Mouse (Mus musculus): ENCODE results near the gene Rasal2. TPM values are rescaled to one million over a fixed set of nuclear protein-coding genes. Genes with fewer than 3 reads are reported as not detected.
A peak's percentile ranks its signal among the peaks of the same experiment; 100 is the strongest.

Rasal2 gene
- polyA plus RNA-seq, 1 experiment from 2014 or later: 42.4 TPM

DNA sequence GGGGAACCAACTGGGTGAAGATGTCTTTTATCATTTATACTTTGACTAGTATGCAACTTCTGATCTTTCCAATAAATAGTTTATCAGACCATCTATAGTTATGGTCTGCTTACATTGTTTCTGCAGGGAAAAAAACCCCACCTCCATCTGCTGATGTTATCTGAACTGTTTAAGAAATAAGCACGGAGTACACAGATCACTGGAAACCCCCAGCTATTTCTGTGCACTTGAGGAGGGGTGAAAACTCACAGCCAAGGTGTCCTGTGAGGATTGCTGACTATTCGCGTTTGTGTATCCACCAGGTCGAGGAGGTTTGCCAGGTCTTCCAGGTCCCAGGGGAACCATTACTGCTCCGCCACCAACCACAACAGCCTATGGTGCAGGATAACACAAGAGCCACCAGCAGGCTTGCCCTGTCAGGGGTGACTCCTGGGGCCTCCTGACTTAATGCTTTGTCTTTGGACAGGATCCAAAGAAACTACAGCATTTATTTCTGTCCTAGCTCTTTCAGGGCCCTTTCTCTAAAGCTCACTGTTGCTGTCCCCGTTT lies 302.0 kb downstream of the Rasal2 start:
- no peaks in the 10 kb centered on the region for H3K9me3 ChIP-seq
- H3K4me1 ChIP-seq (replicated peaks): no peaks in the 10 kb centered on the region
- no peak overlapping the region for H3K4me3 ChIP-seq
- H3K36me3 ChIP-seq: no peaks in the 10 kb centered on the region
- H3K9ac ChIP-seq: no peak overlapping the region
- H3K27me3 ChIP-seq: no peaks in the 10 kb centered on the region
- no peak overlapping the region for H3K27ac ChIP-seq (replicated peaks)
- ATAC-seq (ENCODE audit: low FRiP score, low read depth): no peak
- WGBS: 64% methylated on average over 6 of the region's 6 CpGs
- H3K4me2 ChIP-seq: no peak overlapping the region

GRCm38 (mm10) chr1:157108580-157108979 lies 303.8 kb downstream of the Rasal2 start, which contains the start of gene Tex35:
Tex35 (minus strand) TSS chr1:157108680.
- no peak within 1 kb of the TSS for H3K4me3 ChIP-seq
- H3K9me3 ChIP-seq: no peaks in the 10 kb centered on the region
- no peaks in the 10 kb centered on the region for H3K4me1 ChIP-seq (replicated peaks)
- WGBS: 86% methylated on average over 4 of the region's 4 CpGs
- no peaks in the 10 kb centered on the region for H3K27me3 ChIP-seq
- no peak within 1 kb of the TSS for H3K4me2 ChIP-seq
- no peak within 1 kb of the TSS for H3K27ac ChIP-seq (replicated peaks)
- no peak for ATAC-seq (ENCODE audit: low FRiP score, low read depth)
- no peak within 1 kb of the TSS for H3K9ac ChIP-seq
- H3K36me3 ChIP-seq: no peaks in the 10 kb centered on the region

- peak overlapping the region; percentile 3; the same call in 1 of the 2 replicates for H3K9ac ChIP-seq
- peak overlapping the region; percentile 35 for H3K27ac ChIP-seq (replicated peaks)
- peak overlapping the region; percentile 52 for H3K4me2 ChIP-seq
- H3K36me3 ChIP-seq: no peaks in the 10 kb centered on the region
- peak; percentile 87 for ATAC-seq (ENCODE audit: low FRiP score, low read depth)
- H3K4me1 ChIP-seq (replicated peaks): peaks cover 8% of the 10 kb centered on the region
- H3K4me3 ChIP-seq: peak overlapping the region; percentile 13
- no peaks in the 10 kb centered on the region for H3K9me3 ChIP-seq
- 7% methylated on average over 19 of the region's 19 CpGs for WGBS
- no peaks in the 10 kb centered on the region for H3K27me3 ChIP-seq
These were observed 311.1 kb downstream of the Rasal2 start for GRCm38 (mm10) chr1:157101122-157101865.

- Histone ChIP-seq H3K4me3 (no peak overlapping the region), H3K27ac (replicated peaks) (no peak overlapping the region), H3K9ac (no peak overlapping the region), H3K27me3 (no peaks in the 10 kb centered on the region), H3K9me3 (no peaks in the 10 kb centered on the region), H3K4me1 (replicated peaks) (no peaks in the 10 kb centered on the region), H3K4me2 (no peak overlapping the region), H3K36me3 (no peaks in the 10 kb centered on the region)
- whole genome bisulfite sequencing: 91% methylated on average over 4 of the region's 4 CpGs
- no peak for ATAC-seq (ENCODE audit: low FRiP score, low read depth)
These were observed 316.9 kb downstream of the Rasal2 start for GRCm38 (mm10) chr1:157095534-157095933.

DNA sequence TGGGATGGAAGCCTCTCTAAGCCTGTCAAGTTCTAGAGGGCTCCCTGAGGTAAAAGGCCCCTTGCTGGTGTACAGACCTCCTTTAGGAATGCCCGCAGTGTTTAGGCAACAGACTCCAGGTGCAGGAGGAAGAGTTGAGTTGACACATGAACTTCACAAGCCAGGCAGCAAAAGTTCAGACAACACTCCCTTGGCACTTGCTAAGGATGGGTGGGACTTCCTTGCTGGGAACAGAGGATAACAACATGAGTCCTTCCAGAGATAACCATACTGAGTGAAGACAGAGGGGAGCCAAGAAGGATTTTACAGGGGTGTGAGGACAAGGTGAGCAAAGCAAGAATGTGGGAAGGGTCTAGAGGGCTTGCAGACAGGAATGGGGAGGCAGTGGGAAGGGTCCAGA lies 319.8 kb downstream of the Rasal2 start:
- Histone ChIP-seq H3K27ac (replicated peaks) (no peak overlapping the region), H3K9ac (no peak overlapping the region), H3K4me1 (replicated peaks) (no peaks in the 10 kb centered on the region), H3K4me3 (no peak overlapping the region), H3K9me3 (no peaks in the 10 kb centered on the region), H3K27me3 (no peaks in the 10 kb centered on the region), H3K36me3 (no peaks in the 10 kb centered on the region), H3K4me2 (no peak overlapping the region)
- 79% methylated on average over 1 of the region's 1 CpGs for WGBS
- no peak for ATAC-seq (ENCODE audit: low FRiP score, low read depth)

- no peaks in the 10 kb centered on the region for H3K4me1 ChIP-seq (replicated peaks)
- no peak for ATAC-seq (ENCODE audit: low FRiP score, low read depth)
- H3K36me3 ChIP-seq: no peaks in the 10 kb centered on the region
- H3K4me2 ChIP-seq: no peak overlapping the region
- H3K9me3 ChIP-seq: no peaks in the 10 kb centered on the region
- H3K9ac ChIP-seq: no peak overlapping the region
- 66% methylated on average over 4 of the region's 4 CpGs for WGBS
- no peak overlapping the region for H3K4me3 ChIP-seq
- no peak overlapping the region for H3K27ac ChIP-seq (replicated peaks)
- H3K27me3 ChIP-seq: no peaks in the 10 kb centered on the region
These were observed 320.3 kb downstream of the Rasal2 start for GRCm38 (mm10) chr1:157092140-157092539.

GRCm38 (mm10) chr1:157090835-157091234 lies 321.6 kb downstream of the Rasal2 start:
- H3K36me3 ChIP-seq: no peaks in the 10 kb centered on the region
- no peak overlapping the region for H3K27ac ChIP-seq (replicated peaks)
- no peaks in the 10 kb centered on the region for H3K9me3 ChIP-seq
- WGBS: 85% methylated on average over 3 of the region's 3 CpGs
- H3K9ac ChIP-seq: no peak overlapping the region
- no peaks in the 10 kb centered on the region for H3K27me3 ChIP-seq
- no peak for ATAC-seq (ENCODE audit: low FRiP score, low read depth)
- H3K4me2 ChIP-seq: no peak overlapping the region
- H3K4me1 ChIP-seq (replicated peaks): peaks cover 3% of the 10 kb centered on the region
- H3K4me3 ChIP-seq: no peak overlapping the region

DNA sequence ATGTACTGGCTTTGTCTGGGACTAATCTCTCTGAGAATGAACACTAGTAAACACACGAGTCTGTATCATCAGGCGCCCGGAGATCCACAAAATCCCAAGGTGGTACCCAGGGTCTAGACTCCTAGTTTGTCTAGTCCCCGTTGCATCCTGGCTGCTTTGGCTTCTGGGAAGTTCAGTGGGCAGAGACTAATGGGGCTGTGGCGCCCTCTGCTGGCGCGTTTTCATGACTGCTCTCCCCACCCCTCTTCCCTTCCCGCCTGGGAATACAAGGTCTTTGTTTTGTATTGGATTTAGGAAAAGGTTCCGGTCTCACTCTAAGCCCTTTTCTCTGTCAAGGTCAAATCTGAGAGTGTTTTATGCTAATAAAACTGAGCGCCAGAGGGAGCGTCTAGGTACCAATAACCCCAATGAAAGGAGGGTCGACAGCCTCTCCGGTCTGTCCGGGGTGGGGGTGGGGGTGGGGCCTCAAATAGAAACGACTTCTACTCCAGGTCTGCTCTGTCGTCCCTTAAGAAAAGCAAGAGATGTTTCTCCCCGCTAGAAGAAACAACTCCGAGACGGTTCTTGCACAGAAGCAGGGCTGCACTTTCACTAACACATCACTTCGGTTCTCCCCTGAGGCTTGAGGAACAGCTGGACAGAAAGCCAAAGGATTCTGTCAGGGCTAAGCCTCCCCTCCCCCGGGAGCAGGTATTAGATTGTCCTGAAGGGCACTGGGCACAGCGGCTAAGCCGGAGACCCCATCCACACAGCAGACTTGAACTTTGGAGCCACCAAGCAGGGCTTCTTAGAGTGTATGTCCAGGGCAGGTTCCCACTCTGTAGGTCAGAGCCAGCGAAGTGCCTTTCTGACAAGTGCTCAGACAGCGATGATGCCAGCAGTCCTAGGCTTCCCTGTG lies 326.0 kb downstream of the Rasal2 start:
- Histone ChIP-seq H3K4me3 (peak overlapping the region; percentile 36), H3K36me3 (no peaks in the 10 kb centered on the region), H3K9ac (peak overlapping the region; percentile 37), H3K4me2 (peak overlapping the region; percentile 60), H3K27me3 (no peaks in the 10 kb centered on the region), H3K27ac (replicated peaks) (no peak overlapping the region), H3K9me3 (no peaks in the 10 kb centered on the region), H3K4me1 (replicated peaks) (peaks cover 3% of the 10 kb centered on the region)
- WGBS: 8% methylated on average over 25 of the region's 25 CpGs
- peak; percentile 73 for ATAC-seq (ENCODE audit: low FRiP score, low read depth)

Other genes with a start within 250 kb of the Rasal2 start
- gene Cryzl2, start 46.0 kb upstream of the Rasal2 start, polyA plus RNA-seq (2015; fragmentation: Nextera tagmentation; extraction: Ambion mirVana): 6.8 and 8.6 TPM in 2 replicates
- gene Sec16b, start 94.1 kb upstream of the Rasal2 start, polyA plus RNA-seq (2015; fragmentation: Nextera tagmentation; extraction: Ambion mirVana): 0.33 and 0.43 TPM in 2 replicates

All from hindbrain, embryonic 15.5 days (tissue).